Mouse (Mus musculus): ENCODE measurements around the gene Cep57l1. TPM values are rescaled to one million over a fixed set of nuclear protein-coding genes. Genes with fewer than 3 reads are reported as not detected.

Gene Cep57l1
- 5.4 and 6.0 TPM in 2 replicates for polyA plus RNA-seq (2012; rRNA removed)

DNA sequence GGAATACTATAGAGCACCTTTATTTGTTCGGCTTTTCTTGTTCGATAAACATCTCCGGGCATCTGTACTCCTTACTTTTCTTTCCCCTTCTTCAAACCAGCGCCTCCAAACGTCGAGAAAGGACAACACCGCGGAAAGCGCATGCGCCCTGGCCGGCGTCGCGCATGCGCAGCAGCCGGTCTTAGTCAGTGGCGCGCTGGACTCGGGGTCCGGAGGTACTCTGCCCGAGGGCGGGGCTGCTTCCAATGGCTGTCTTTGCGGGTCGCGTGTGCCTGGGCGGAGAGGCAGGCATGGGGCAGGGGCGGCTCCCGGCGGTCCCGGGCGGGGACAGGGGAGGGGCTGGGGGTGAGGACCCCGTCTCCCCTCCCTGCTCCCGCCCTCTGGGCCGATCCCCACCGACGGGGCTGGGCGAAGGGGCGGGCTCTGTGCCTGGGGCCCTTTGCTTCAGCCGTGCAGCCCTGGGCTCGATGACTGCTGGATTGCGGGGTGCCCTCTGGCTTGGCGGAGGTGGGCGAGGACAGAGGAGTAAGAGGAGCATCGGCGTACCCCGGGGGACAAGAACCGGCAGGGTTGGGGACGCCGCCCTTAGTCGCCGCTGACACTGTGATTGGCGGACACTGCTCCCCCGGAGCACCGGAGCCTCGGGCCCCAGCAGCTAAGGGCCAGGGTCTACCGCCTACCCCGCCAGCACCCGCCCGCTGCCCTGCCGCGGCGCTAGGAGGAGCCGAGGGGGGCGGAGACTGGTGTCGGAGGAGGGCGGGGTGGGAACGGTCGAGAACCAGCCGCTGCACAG is at the start of gene Cep57l1, which contains the start of gene Sesn1:
Cep57l1 (minus strand) TSS at position 101 of the 793 bp plus-strand sequence.
Sesn1 (plus strand) TSS at position 165 of the 793 bp plus-strand sequence.

DNA sequence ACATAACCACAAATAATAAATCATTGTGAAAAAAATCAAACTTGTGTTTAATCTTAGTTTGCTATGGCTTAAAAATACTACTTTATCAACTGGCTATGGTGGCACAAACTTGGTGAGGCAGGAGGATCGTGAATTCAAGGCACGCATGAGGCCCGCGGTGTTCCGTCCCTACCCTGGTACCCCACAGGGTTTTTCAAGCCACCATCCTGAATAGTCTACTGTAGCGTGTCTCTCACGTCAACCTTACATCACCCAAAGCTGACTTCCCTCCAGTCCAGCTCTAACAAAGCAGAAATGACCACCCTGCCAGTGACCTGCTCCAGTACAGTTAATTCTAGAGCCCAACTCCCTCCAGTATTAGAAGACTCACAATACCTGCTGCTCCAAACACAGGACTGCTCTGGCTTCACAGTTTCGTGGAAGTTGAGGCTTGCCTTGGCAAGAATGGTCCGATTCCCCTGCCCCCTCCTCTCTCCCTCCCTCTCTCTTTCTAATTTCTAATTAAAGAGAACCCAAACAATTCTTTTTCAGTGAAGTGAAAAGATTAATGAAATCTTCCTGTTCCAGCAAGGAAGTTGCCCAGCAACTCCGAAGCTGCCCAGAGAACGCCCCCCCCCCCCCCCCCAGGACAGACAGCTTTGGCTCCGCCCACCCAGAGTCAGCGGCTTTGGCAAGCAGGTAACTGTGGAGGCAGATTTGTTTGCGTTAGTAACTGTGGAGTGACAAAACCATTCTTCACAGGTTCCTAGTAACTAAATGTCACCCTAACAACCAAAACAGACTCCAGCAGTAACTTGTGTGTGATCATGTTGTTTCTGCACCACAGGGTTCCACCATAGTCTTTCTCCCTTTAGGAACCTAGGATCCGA is 93.4 kb downstream of the Cep57l1 start, which contains the start of gene Ccdc162:
Ccdc162 (minus strand) TSS at position 606 of the 869 bp plus-strand sequence.

Other genes starting within 250 kb of the Cep57l1 start
- gene Ccdc162, start 93.2 kb downstream of the Cep57l1 start, polyA plus RNA-seq (2012; rRNA removed): 0.42 and 0.47 TPM in 2 replicates
- 16.3 and 17.2 TPM in 2 replicates for gene Sesn1, start 64 bp upstream of the Cep57l1 start, polyA plus RNA-seq (2012; rRNA removed)
- gene Armc2, start 208.6 kb upstream of the Cep57l1 start, polyA plus RNA-seq (2012; rRNA removed): 0.06 and 0.09 TPM in 2 replicates

All from liver, embryonic 18 days (tissue).